Mouse (Mus musculus) G1E (cell line): ENCODE measurements around the gene Utf1.

Experiments used
- CTCF ChIP-seq: IDR thresholded peaks from 2 replicates; pipeline ENCODE4 v1.5.1; 2012; ENCODE audit warnings: low read depth, low read length, inconsistent platforms, mixed read lengths
- GATA2 ChIP-seq: IDR thresholded peaks from 2 replicates; pipeline ENCODE4 v1.6.1; 2012; ENCODE audit warnings: low read depth, low read length, inconsistent platforms, borderline replicate concordance
- TAL1 ChIP-seq: conservative IDR thresholded peaks from 2 replicates; pipeline ENCODE4 v1.6.1; 2012; ENCODE audit warnings: low read depth, low read length, inconsistent platforms, mixed read lengths

DNA sequence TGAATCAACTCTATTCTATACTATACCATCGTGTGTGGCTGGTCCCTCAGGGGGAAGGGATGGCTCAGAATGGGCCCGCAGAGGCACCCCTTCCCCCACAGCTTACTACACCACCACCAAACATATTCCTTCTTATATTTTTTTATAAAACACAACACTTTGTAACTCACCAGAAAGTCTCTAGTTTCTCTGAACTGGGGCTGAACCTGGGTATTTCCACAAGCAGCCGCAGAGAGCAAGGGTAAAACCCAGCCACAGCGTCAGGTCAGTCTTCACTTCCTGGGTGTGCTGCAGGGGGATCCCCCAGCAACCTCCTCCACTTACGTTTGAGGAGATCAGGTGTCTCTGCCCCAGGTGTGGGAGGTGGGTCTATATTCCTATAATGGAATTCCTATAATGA is 24.8 kb downstream of the Utf1 start:
- TF ChIP-seq CTCF (no peak), TAL1 (no peak), GATA2 (no peak)
